Mouse (Mus musculus): ENCODE measurements at regions not wholly inside any gene's neighbourhood (a gene's known extent, or its start where the extent isn't known, plus 50 kb on each side); places are given as distances from the start of the nearest gene placed in this dataset.

- TF ChIP-seq CTCF (IDR thresholded peaks at IDR 0.05; ENCODE audit: low read depth), result no peak
- TF ChIP-seq EP300 (IDR thresholded peaks at IDR 0.05; ENCODE audit: low read depth), result no peak
These were observed 51.4 kb upstream of the St8sia4 start for GRCm38 (mm10) chr1:95718794-95719193.

Data from liver, embryonic 14.5 days (tissue).